Mouse (Mus musculus) heart, postnatal 14 days (tissue): ENCODE measurements around the gene Fam173a. TPM values are rescaled to one million over a fixed set of nuclear protein-coding genes. Genes with fewer than 3 reads are reported as not detected.

Experiments
- DNase-seq, 2 experiments: peaks; one replicate each; pipeline ENCODE4 v3.0.0; 2021 to 2022
- intact Hi-C: fragments of 180-260 bp; cut with DNase I; formaldehyde crosslinking; loops from one replicate; pipeline ENCODE4 v1.15.1; 2025
- total RNA-seq, 2 experiments: library from RNA; stranded (reverse); gene quantifications; 2 replicates each; pipeline ENCODE4 v1.2.3; 2021

Gene Fam173a
- total RNA-seq, 2 experiments from 2014 or later = 36.4 to 37.4 TPM

- no peak for DNase-seq
- intact Hi-C loops = no loop called here
These were observed 37.6 kb upstream of the Fam173a start for GRCm38 (mm10) chr17:25830200-25830753.

- DNase-seq = no peak
- intact Hi-C loops = no loop called here
These were observed 36.9 kb upstream of the Fam173a start for GRCm38 (mm10) chr17:25829558-25830017.

- peak; percentile 74 to 79 for DNase-seq
- intact Hi-C loops = no loop called here
These were observed 36.2 kb upstream of the Fam173a start, which contains the start of gene Jmjd8 for GRCm38 (mm10) chr17:25828712-25829557. Gene Jmjd8, plus strand, starts transcription at chr17:25828867.

GRCm38 (mm10) chr17:25828223-25828594, 35.5 kb upstream of the Fam173a start:
- intact Hi-C loops = no loop called here
- DNase-seq = no peak

- intact Hi-C loops = no loop called here
- no peak for DNase-seq
These were observed 35.0 kb upstream of the Fam173a start for GRCm38 (mm10) chr17:25827546-25828222.

GRCm38 (mm10) chr17:25827011-25827410, 34.3 kb upstream of the Fam173a start:
- intact Hi-C loops = no loop called here
- no peak for DNase-seq

GRCm38 (mm10) chr17:25825984-25826570, 33.4 kb upstream of the Fam173a start:
- no peak for DNase-seq
- intact Hi-C loops = no loop called here

- no peak for DNase-seq
- intact Hi-C loops = no loop called here
These were observed 32.6 kb upstream of the Fam173a start for GRCm38 (mm10) chr17:25825311-25825710.

GRCm38 (mm10) chr17:25824362-25825142, 31.9 kb upstream of the Fam173a start:
- intact Hi-C loops = no loop called here
- DNase-seq = no peak

GRCm38 (mm10) chr17:25823452-25823851, 30.8 kb upstream of the Fam173a start, which contains the start of gene Wdr24:
Gene Wdr24, plus strand, starts transcription at chr17:25823627.
- peak; percentile 73 to 83 for DNase-seq
- intact Hi-C loops = no loop called here

GRCm38 (mm10) chr17:25818851-25819780, 26.4 kb upstream of the Fam173a start:
- no peak for DNase-seq
- intact Hi-C loops = no loop called here

GRCm38 (mm10) chr17:25817662-25818061, 25.0 kb upstream of the Fam173a start:
- intact Hi-C loops = no loop called here

GRCm38 (mm10) chr17:25813471-25813870, 20.8 kb upstream of the Fam173a start:
- intact Hi-C loops = no loop called here
- peak; percentile 88 to 94 for DNase-seq

More at GRCm38 (mm10) chr17:25817662-25818061, 25.0 kb upstream of the Fam173a start:
- no peak for DNase-seq

GRCm38 (mm10) chr17:25810890-25811289, 18.2 kb upstream of the Fam173a start:
- no peak for DNase-seq
- intact Hi-C loops = no loop called here

GRCm38 (mm10) chr17:25809606-25810340, 17.1 kb upstream of the Fam173a start:
- intact Hi-C loops = no loop called here
- no peak for DNase-seq

- intact Hi-C loops = no loop called here
- DNase-seq = peak; percentile 66 to 69
These were observed 16.3 kb upstream of the Fam173a start, which contains the start of gene Fbxl16 for GRCm38 (mm10) chr17:25808789-25809605. Gene Fbxl16, plus strand, starts transcription at chr17:25809085.

GRCm38 (mm10) chr17:25808028-25808427, 15.3 kb upstream of the Fam173a start:
- intact Hi-C loops = no loop called here
- no peak for DNase-seq
